Mouse (Mus musculus): ENCODE data around the gene Phkg1.
"Not testable (repeated sequence)": the region's sequence is repeated elsewhere in the genome, so short reads cannot be mapped to it uniquely, and the experiment has no call there.

Phkg1 gene

GRCm38 (mm10) chr5:129907775-129908174, 9.4 kb upstream of the Phkg1 start:
- no peak for DNase-seq (ENCODE audit: low spot score in 2 of 2)

GRCm38 (mm10) chr5:129895198-129896088, 2.9 kb downstream of the Phkg1 start, which contains the start of gene Zbed5:
Zbed5 (plus strand) TSS chr5:129895723.
- peak; percentile 91 to 93 for DNase-seq (ENCODE audit: low spot score in 2 of 2)

GRCm38 (mm10) chr5:129890390-129890789, 8.0 kb downstream of the Phkg1 start:
- DNase-seq (ENCODE audit: low spot score in 2 of 2) = not testable (repeated sequence)

GRCm38 (mm10) chr5:129886911-129887636, 11.3 kb downstream of the Phkg1 start, which contains the start of gene Chchd2:
Chchd2 (minus strand) TSS chr5:129887470.
- peak; percentile 96 for DNase-seq (ENCODE audit: low spot score in 2 of 2)

- DNase-seq (ENCODE audit: low spot score in 2 of 2) = no peak
These were observed 12.1 kb downstream of the Phkg1 start for GRCm38 (mm10) chr5:129886271-129886670.

- no peak for DNase-seq (ENCODE audit: low spot score in 2 of 2)
These were observed 18.5 kb downstream of the Phkg1 start for GRCm38 (mm10) chr5:129879888-129880287.

GRCm38 (mm10) chr5:129878946-129879345, 19.4 kb downstream of the Phkg1 start:
- peak; percentile 35 to 37 for DNase-seq (ENCODE audit: low spot score in 2 of 2)

GRCm38 (mm10) chr5:129877731-129878455, 20.5 kb downstream of the Phkg1 start:
- peak in 1 of 2 experiments; percentile 35 for DNase-seq (ENCODE audit: low spot score in 2 of 2)

- no peak for DNase-seq (ENCODE audit: low spot score in 2 of 2)
These were observed 23.3 kb downstream of the Phkg1 start for GRCm38 (mm10) chr5:129875098-129875497.

- no peak for DNase-seq (ENCODE audit: low spot score in 2 of 2)
These were observed 24.4 kb downstream of the Phkg1 start for GRCm38 (mm10) chr5:129873942-129874341.

GRCm38 (mm10) chr5:129871238-129871637, 27.1 kb downstream of the Phkg1 start:
- no peak for DNase-seq (ENCODE audit: low spot score in 2 of 2)

- DNase-seq (ENCODE audit: low spot score in 2 of 2) = no peak
These were observed 28.9 kb downstream of the Phkg1 start for GRCm38 (mm10) chr5:129869238-129869995.

- no peak for DNase-seq (ENCODE audit: low spot score in 2 of 2)
These were observed 32.5 kb downstream of the Phkg1 start for GRCm38 (mm10) chr5:129865841-129866240.

GRCm38 (mm10) chr5:129864467-129864866, 33.9 kb downstream of the Phkg1 start:
- peak; percentile 47 to 51 for DNase-seq (ENCODE audit: low spot score in 2 of 2)

- DNase-seq (ENCODE audit: low spot score in 2 of 2) = no peak
These were observed 36.0 kb downstream of the Phkg1 start for GRCm38 (mm10) chr5:129862325-129862724.

- DNase-seq (ENCODE audit: low spot score in 2 of 2) = no peak
These were observed 41.9 kb downstream of the Phkg1 start for GRCm38 (mm10) chr5:129856414-129856813.

GRCm38 (mm10) chr5:129855163-129855562, 43.2 kb downstream of the Phkg1 start:
- DNase-seq (ENCODE audit: low spot score in 2 of 2) = no peak

GRCm38 (mm10) chr5:129847558-129847820, 50.9 kb downstream of the Phkg1 start:
- no peak for DNase-seq (ENCODE audit: low spot score in 2 of 2)

GRCm38 (mm10) chr5:129846752-129847557, 51.4 kb downstream of the Phkg1 start, which contains the start of gene Sumf2:
Sumf2 (plus strand) TSS chr5:129846986.
- DNase-seq (ENCODE audit: low spot score in 2 of 2) = peak; percentile 95 to 97

GRCm38 (mm10) chr5:129844848-129845247, 53.5 kb downstream of the Phkg1 start:
- DNase-seq (ENCODE audit: low spot score in 2 of 2) = no peak
